Mouse (Mus musculus) erythroblast, embryonic 14.5 days (primary cell): ENCODE data around the gene Ints6l.

Experiments used
- GATA1 ChIP-seq: IDR thresholded peaks from 2 replicates; pipeline ENCODE4 v1.6.1; 2012; ENCODE audit warnings: low read length, inconsistent platforms, mixed read lengths
- TAL1 ChIP-seq: IDR thresholded peaks from 3 replicates; pipeline ENCODE4 v1.6.1; 2012; ENCODE audit warnings: low read length, inconsistent platforms, mixed read lengths

DNA sequence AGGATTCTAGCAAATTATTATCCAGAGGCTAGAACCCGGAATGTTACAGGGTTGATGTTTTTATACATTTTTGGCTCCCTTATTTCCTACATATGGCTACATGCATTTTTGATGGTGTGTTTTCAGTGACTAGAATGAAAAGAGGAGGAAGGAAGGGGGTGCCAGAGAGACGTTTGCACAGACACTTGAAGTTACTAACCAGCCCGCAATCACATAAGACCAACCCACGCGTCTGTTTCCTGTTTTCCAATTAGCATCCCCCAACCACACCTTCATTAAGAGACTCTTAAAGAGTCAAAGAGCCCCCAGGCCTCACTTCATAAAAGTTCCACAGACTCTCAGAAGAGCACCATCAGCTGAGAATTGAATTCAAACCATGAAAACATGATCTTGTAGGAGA is 48.5 kb upstream of the Ints6l start:
- TF ChIP-seq GATA1 (no peak), TAL1 (no peak)
